11 mouse cellular contexts compared by ENCODE assay signal in genomic region chr12:5464250-5464899, GRCm38 (mm10).
DNase-seq lines count a peak whose midpoint lies in the region; ATAC-seq and TF ChIP-seq lines count a peak whose summit lies in the region.
"Had no signal": no experiment of that assay in that cellular context is flagged by ENCODE, and none has a peak within 500 bp of the region (broad histone marks: within the 10 kb centered on the region; RNA-seq: fewer than 3 reads in every experiment).

No protein-coding gene starts in this region.

- DNase-seq in hindbrain, embryonic 10.5 days (ENCODE audit: low spot score): no peak
- peak; percentile 16 for DNase-seq in right cerebral cortex, postnatal 14 days
- DNase-seq in right cerebral cortex, postnatal 25 days: no peak
- DNase-seq in kidney, postnatal 25 days: peak; percentile 22 to 41
- no peak for DNase-seq in stomach, postnatal 0 days (ENCODE audit: low spot score)
- DNase-seq: heart, postnatal 36 days; lung, postnatal 14 days; thymus, postnatal 36 days had no signal

- H3K27ac ChIP-seq in hindbrain, embryonic 15.5 days (replicated peaks): no peak overlapping the region
- H3K27ac ChIP-seq in hindbrain, embryonic 10.5 days: no peak overlapping the region; the same call in 1 of the 2 replicates
- H3K27ac ChIP-seq in stomach, postnatal 0 days (replicated peaks): no peak overlapping the region

- H3K36me3 ChIP-seq in hindbrain, embryonic 15.5 days: no peaks in the 10 kb centered on the region
- H3K36me3 ChIP-seq in hindbrain, embryonic 10.5 days: no peaks in the 10 kb centered on the region
- no peaks in the 10 kb centered on the region for H3K36me3 ChIP-seq in stomach, postnatal 0 days (ENCODE audit: control insufficient read depth, insufficient read depth, low read length)

- no peaks in the 10 kb centered on the region for H3K9me3 ChIP-seq in hindbrain, embryonic 15.5 days
- H3K9me3 ChIP-seq in hindbrain, embryonic 10.5 days: no peaks in the 10 kb centered on the region
- no peaks in the 10 kb centered on the region for H3K9me3 ChIP-seq in stomach, postnatal 0 days (ENCODE audit: control insufficient read depth, low read length)

- TF ChIP-seq CTCF in stomach, postnatal 0 days (IDR thresholded peaks at IDR 0.05; ENCODE audit: low read depth): peak; percentile 21; the same call in 1 of the 2 replicates

- H3K9ac ChIP-seq in hindbrain, embryonic 15.5 days: no peak overlapping the region
- H3K9ac ChIP-seq in stomach, postnatal 0 days (ENCODE audit: low read length): no peak overlapping the region

- no peak for TF ChIP-seq EP300 in stomach, postnatal 0 days (optimal IDR thresholded peaks at IDR 0.05)

- no peak overlapping the region for H3K4me3 ChIP-seq in hindbrain, embryonic 15.5 days
- no peak overlapping the region for H3K4me3 ChIP-seq in hindbrain, embryonic 10.5 days
- no peak overlapping the region for H3K4me3 ChIP-seq in stomach, postnatal 0 days (ENCODE audit: low read depth, low read length)

- no peaks in the 10 kb centered on the region for H3K27me3 ChIP-seq in hindbrain, embryonic 15.5 days
- no peaks in the 10 kb centered on the region for H3K27me3 ChIP-seq in hindbrain, embryonic 10.5 days (ENCODE audit: insufficient read depth, poor library complexity, severe bottlenecking)
- H3K27me3 ChIP-seq in stomach, postnatal 0 days (ENCODE audit: control insufficient read depth, insufficient read depth, low read length): no peaks in the 10 kb centered on the region

- H3K4me1 ChIP-seq in hindbrain, embryonic 15.5 days (replicated peaks): no peaks in the 10 kb centered on the region; the same call in 1 of the 2 replicates
- H3K4me1 ChIP-seq in hindbrain, embryonic 10.5 days (replicated peaks): no peaks in the 10 kb centered on the region
- no peaks in the 10 kb centered on the region for H3K4me1 ChIP-seq in stomach, postnatal 0 days (replicated peaks; ENCODE audit: control insufficient read depth, insufficient read depth)

- peak; percentile 65; the same call in 1 of the 2 replicates for ATAC-seq in hindbrain, embryonic 15.5 days (ENCODE audit: low FRiP score, low read depth)
- 0 out of 2 replicates have a peak, but pooled peaks have one; percentile 21 for ATAC-seq in stomach, postnatal 0 days (ENCODE audit: low FRiP score, low TSS enrichment)
- no peak for ATAC-seq in cerebellum, adult (ENCODE audit: insufficient number of reproducible peaks, low FRiP score, low TSS enrichment)
- no peak for ATAC-seq in megakaryocyte, adult 5-6 weeks (ENCODE audit: poor library complexity, severe bottlenecking)

- H3K4me2 ChIP-seq in hindbrain, embryonic 15.5 days: no peak overlapping the region
- H3K4me2 ChIP-seq in stomach, postnatal 0 days (replicated peaks; ENCODE audit: low read depth): no peak overlapping the region

- 52% methylated on average over 9 of the region's 9 CpGs for WGBS in hindbrain, embryonic 15.5 days
- 65% methylated on average over 9 of the region's 9 CpGs for WGBS in hindbrain, embryonic 10.5 days
- 62% methylated on average over 9 of the region's 9 CpGs for WGBS in stomach, postnatal 0 days

Comparison
In these comparisons a context has a peak if more than half of its experiments do, and no peak if none do; other contexts are left out.
1. DNase-seq: peak in right cerebral cortex, postnatal 14 days (single experiment) and kidney, postnatal 25 days (2 of 2); none in hindbrain, embryonic 10.5 days (single experiment), right cerebral cortex, postnatal 25 days (single experiment) and stomach, postnatal 0 days (single experiment).
2. ATAC-seq: peak in hindbrain, embryonic 15.5 days (single experiment) and stomach, postnatal 0 days (single experiment); none in cerebellum, adult (single experiment) and megakaryocyte, adult 5-6 weeks (single experiment).